8 mouse cellular contexts compared by ENCODE assay signal in the genomic region with DNA sequence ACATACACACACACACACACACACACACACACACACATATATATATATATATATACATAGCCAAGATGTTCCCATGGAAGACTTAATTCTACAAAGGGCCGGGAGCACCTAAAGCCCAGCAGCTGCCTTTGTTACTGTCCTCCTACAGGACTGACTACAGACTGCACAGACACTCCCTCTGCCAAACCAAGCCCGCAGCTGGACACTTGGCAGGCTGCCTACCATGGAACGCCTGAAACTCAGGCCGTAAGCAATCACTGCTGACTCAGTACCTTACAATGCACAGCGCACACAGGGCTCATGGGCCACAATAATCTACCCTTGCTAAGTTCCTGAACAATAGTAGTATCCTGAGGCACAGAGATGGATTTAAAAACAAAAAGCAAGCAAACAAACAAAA.
DNase-seq lines count a peak whose midpoint lies in the region; ATAC-seq and TF ChIP-seq lines count a peak whose summit lies in the region.

No protein-coding gene starts in this region.

- no peak for ATAC-seq in neural tube, embryonic 11.5 days (ENCODE audit: insufficient read depth, low FRiP score, low TSS enrichment)

- no peaks in the 10 kb centered on the region for H3K4me1 ChIP-seq in neural tube, embryonic 11.5 days (ENCODE audit: control insufficient read depth, insufficient read depth, low read length)
- H3K4me1 ChIP-seq in thymus, adult 2 months (replicated peaks; ENCODE audit: control insufficient read depth, insufficient read depth, low read length): no peaks in the 10 kb centered on the region

- no peak overlapping the region for H3K4me2 ChIP-seq in neural tube, embryonic 11.5 days (ENCODE audit: low read depth)

- no peaks in the 10 kb centered on the region for H3K36me3 ChIP-seq in neural tube, embryonic 11.5 days (ENCODE audit: control insufficient read depth, insufficient read depth, low read length)
- H3K36me3 ChIP-seq in thymus, adult 2 months (ENCODE audit: control insufficient read depth, insufficient read depth, low read length): no peaks in the 10 kb centered on the region

- no peaks in the 10 kb centered on the region for H3K9me3 ChIP-seq in neural tube, embryonic 11.5 days (ENCODE audit: control insufficient read depth, low read length)

- 73% methylated on average over 5 of the region's 5 CpGs for WGBS in neural tube, embryonic 11.5 days
- WGBS in thymus, adult 2 months: 91% methylated on average over 5 of the region's 5 CpGs

- peak; percentile 52 for TF ChIP-seq CTCF in layer of hippocampus, adult 2 months (conservative IDR thresholded peaks at IDR 0.05)
- TF ChIP-seq CTCF in thymus, adult 2 months (IDR thresholded peaks at IDR 0.05; ENCODE audit: borderline replicate concordance, control insufficient read depth, extremely low read depth, insufficient read depth, low read length, poor library complexity): no peak

- no peak overlapping the region for H3K9ac ChIP-seq in neural tube, embryonic 11.5 days (ENCODE audit: low read length)

- no peaks in the 10 kb centered on the region for H3K27me3 ChIP-seq in neural tube, embryonic 11.5 days (ENCODE audit: control insufficient read depth, insufficient read depth, low read length)
- H3K27me3 ChIP-seq in thymus, adult 2 months (ENCODE audit: control insufficient read depth, insufficient read depth, low read length): no peaks in the 10 kb centered on the region

- H3K4me3 ChIP-seq in neural tube, embryonic 11.5 days (ENCODE audit: low read depth, low read length): no peak overlapping the region
- H3K4me3 ChIP-seq in layer of hippocampus, adult 2 months: no peak overlapping the region
- H3K4me3 ChIP-seq in thymus, adult 2 months (ENCODE audit: control insufficient read depth, insufficient read depth, low read length): no peak overlapping the region

- TF ChIP-seq POLR2A in thymus, adult 2 months (IDR thresholded peaks at IDR 0.05; ENCODE audit: control insufficient read depth, extremely low read depth, insufficient read depth, low read length, poor library complexity): no peak

- no peak overlapping the region for H3K27ac ChIP-seq in neural tube, embryonic 11.5 days (ENCODE audit: low read depth, low read length)
- no peak overlapping the region for H3K27ac ChIP-seq in layer of hippocampus, adult 2 months
- H3K27ac ChIP-seq in thymus, adult 2 months (ENCODE audit: control insufficient read depth, insufficient read depth, low read length): no peak overlapping the region

- peak; percentile 24 for DNase-seq in neural tube, embryonic 11.5 days (ENCODE audit: low spot score)
- no peak for DNase-seq in neural tube, embryonic 10.5 days (ENCODE audit: extremely low spot score, low spot score)
- DNase-seq in frontal cortex, postnatal 10 days (ENCODE audit: low spot score in 2 of 2): peak; percentile 37 to 54
- DNase-seq in heart, postnatal 4 days: peak; percentile 95
- peak; percentile 40 to 52 for DNase-seq in layer of hippocampus, adult 2 months (ENCODE audit: low spot score in 2 of 2)
- DNase-seq in lung, postnatal 14 days: peak; percentile 84
- DNase-seq in right cerebral cortex, postnatal 4 days: peak; percentile 66
- DNase-seq in thymus, adult 2 months: no peak

Comparison
In these comparisons a context has a peak if more than half of its experiments do, and no peak if none do; other contexts are left out.
1. DNase-seq: peak in neural tube, embryonic 11.5 days (single experiment), frontal cortex, postnatal 10 days (2 of 2), heart, postnatal 4 days (single experiment), layer of hippocampus, adult 2 months (2 of 2), lung, postnatal 14 days (single experiment) and right cerebral cortex, postnatal 4 days (single experiment); none in neural tube, embryonic 10.5 days (single experiment) and thymus, adult 2 months (single experiment).